Mouse (Mus musculus) gastrocnemius, adult 2 months (tissue): ENCODE data around the gene Cc2d1a. TPM values are rescaled to one million over a fixed set of nuclear protein-coding genes. Genes with fewer than 3 reads are reported as not detected.

Experiments
- DNase-seq: peaks from one replicate; pipeline ENCODE4 v3.0.0; 2022
- H3K27ac ChIP-seq: fragments of 200-600 bp; 2 replicates; pipeline ENCODE4 v1.8.1; 2022; ENCODE audit warnings: mild to moderate bottlenecking
- H3K4me3 ChIP-seq: fragments of 200-600 bp; 2 replicates; pipeline ENCODE4 v1.8.1; 2022; ENCODE audit warnings: mild to moderate bottlenecking, moderate library complexity
- CTCF ChIP-seq: fragments of 200-600 bp; IDR thresholded peaks from 2 replicates; pipeline ENCODE4 v1.8.1; 2022; ENCODE audit warnings: antibody characterized with exemption, mild to moderate bottlenecking, moderate library complexity
- intact Hi-C: fragments of 180-260 bp; cut with DNase I; formaldehyde crosslinking; loops from one replicate; pipeline ENCODE4 v1.15.1; 2025
- long read RNA-seq, 2 experiments: library from polyadenylated mRNA; stranded (forward); transcript quantifications; one replicate each; pipeline ENCODE4 v2.0.0; 2021
- total RNA-seq, 2 experiments: library from RNA; stranded (reverse); gene quantifications; 2 replicates each; pipeline ENCODE4 v1.2.3; 2021

Cc2d1a gene
- 10 to 100 TPM; 16.8 to 18.6 TPM for total RNA-seq
- long read RNA-seq, experiment 1, transcript Cc2d1a-201 (29 exons, 3,471 nt) = major isoform, 11 of 26 reads
- long read RNA-seq, experiment 1, partial matches to known transcripts = 5 of 26 reads
- long read RNA-seq, experiment 1, other reads (novel, unspliced or antisense) = 10 of 26 reads
- long read RNA-seq, experiment 2, transcript Cc2d1a-201 (29 exons, 3,471 nt) = major isoform, 11 of 21 reads
- long read RNA-seq, experiment 2, partial matches to known transcripts = 6 of 21 reads
- long read RNA-seq, experiment 2, other reads (novel, unspliced or antisense) = 4 of 21 reads

GRCm38 (mm10) chr8:84147769-84148530, at the start of gene Cc2d1a, which contains the start of gene 4930432K21Rik:
TSS of gene Cc2d1a (minus strand) at chr8:84147936.
TSS of gene 4930432K21Rik (plus strand) at chr8:84148025.
- H3K4me3 ChIP-seq = peak within 1 kb of the TSS; percentile 97
- peak; percentile 95 for DNase-seq
- H3K27ac ChIP-seq = peak within 1 kb of the TSS; percentile 86
- intact Hi-C loops = no loop called here
- TF ChIP-seq CTCF = no peak

DNA sequence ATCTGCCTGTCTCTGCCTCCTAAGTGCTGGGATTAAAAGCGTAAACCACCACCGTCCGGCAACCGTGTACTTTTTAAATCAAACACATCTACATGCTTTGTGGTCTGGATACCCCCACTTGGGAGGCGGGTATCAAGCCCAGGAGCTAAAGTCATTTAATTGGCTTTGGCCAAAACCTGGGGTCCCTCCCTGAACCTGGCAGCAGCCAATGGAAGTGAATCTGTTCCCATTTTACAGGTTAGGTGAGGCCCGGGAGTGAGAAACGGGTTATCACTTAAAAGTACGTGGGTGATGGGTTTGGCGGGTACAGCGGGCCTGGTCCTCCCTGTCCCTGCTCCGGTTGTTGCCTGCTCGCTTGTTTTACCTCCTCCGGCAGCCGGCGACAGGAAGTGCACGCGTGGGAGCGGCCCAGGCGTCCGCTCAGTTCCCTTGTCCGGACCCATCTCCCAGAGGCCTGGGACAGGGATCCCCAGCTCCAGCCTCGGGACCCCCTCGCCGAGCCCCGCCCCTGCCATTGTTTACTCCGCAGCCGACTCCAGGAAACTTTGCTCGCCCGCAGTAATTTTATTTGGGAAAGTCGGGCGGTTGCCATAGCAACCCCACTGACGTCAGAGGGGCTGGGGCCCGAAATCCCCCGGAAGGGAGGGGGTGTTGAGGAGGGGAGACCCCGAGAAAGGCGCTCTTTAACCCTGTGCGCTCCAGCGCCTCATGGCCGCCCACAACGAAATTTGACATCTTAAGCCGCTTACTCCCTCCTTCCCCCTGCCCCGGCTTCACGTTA, 49.6 kb upstream of the Cc2d1a start:
- intact Hi-C loops = no loop called here
- DNase-seq = peak; percentile 91
- H3K4me3 ChIP-seq = peak overlapping the region; percentile 75
- no peak for TF ChIP-seq CTCF
- peak overlapping the region; percentile 97 for H3K27ac ChIP-seq

DNA sequence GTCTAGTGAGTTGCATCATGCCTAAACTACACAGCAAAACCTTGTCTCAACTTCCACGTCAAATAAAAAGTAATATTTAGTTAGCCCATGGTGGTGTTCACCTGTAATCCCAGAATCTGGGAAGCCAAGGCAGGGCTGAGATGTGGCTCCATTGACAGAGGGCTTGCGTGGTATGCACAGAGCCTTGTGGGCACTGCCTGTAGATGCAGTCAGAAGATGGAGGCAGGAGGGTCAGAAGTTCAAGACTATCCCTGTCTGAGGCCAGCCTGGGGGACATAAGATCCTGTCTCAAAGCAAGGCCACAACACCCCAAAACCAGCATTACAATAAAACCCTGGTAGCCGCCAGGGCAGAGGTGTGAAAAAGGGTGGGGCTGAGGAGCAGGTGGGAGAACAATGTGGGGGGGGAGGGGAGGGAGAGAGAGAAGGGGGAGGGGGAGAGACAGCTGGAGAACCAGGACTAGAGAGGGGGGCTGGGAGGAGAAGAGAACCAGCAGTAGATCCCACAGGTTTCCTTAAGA, 46.5 kb upstream of the Cc2d1a start:
- intact Hi-C loops = no loop called here
- H3K4me3 ChIP-seq = no peak overlapping the region
- no peak overlapping the region for H3K27ac ChIP-seq
- TF ChIP-seq CTCF = no peak
- no peak for DNase-seq

DNA sequence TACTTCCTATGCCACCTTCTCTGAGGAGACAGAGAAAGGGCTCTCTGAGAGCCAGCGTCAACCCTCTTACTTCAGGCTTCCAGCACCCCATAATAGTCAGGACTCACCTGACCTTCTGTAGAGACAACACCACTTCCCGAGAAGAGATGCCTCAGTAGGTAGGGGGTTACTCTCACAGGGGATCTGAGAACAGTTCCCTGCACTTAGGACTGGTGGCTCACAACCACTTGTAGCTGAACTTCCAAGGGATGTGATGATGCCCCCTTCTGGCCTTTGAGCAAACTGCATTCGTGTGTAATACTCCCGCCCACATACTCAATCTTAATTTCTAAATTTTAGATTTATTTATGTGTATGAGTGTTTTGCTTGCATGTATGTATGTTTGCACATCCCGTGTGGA, 45.8 kb upstream of the Cc2d1a start:
- no peak for DNase-seq
- H3K27ac ChIP-seq = peak overlapping the region; percentile 90
- no peak overlapping the region for H3K4me3 ChIP-seq
- intact Hi-C loops = no loop called here
- peak; percentile 40 for TF ChIP-seq CTCF

GRCm38 (mm10) chr8:84193161-84193560, 45.4 kb upstream of the Cc2d1a start:
- H3K27ac ChIP-seq = peak overlapping the region; percentile 90

DNA sequence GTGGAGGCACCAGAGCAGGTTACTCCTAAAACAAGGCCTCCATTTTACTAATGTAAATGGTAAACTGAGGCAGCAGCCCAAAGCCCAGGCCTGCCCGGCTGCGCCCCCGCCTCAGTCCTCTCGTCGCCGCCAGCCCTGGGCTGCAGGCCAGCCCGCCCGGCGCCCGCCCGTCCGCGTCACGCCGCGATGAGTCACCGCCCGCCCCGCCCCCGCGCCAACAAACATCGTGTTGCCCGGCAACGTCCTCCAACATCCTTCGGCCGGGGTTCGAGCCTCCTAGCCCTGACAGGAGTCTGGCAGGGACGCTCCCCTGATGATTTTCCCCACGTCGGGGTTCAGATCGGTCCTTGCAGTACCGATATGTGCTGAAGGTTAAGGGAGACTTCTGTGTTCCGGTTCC, 44.8 kb upstream of the Cc2d1a start:
- Histone ChIP-seq H3K27ac (peak overlapping the region; percentile 90), H3K4me3 (peak overlapping the region; percentile 73)
- peak; percentile 92 for DNase-seq
- intact Hi-C loops = no loop called here
- no peak for TF ChIP-seq CTCF

More at GRCm38 (mm10) chr8:84193161-84193560, 45.4 kb upstream of the Cc2d1a start:
- DNase-seq = no peak
- no peak for TF ChIP-seq CTCF
- intact Hi-C loops = no loop called here
- peak overlapping the region; percentile 73 for H3K4me3 ChIP-seq

DNA sequence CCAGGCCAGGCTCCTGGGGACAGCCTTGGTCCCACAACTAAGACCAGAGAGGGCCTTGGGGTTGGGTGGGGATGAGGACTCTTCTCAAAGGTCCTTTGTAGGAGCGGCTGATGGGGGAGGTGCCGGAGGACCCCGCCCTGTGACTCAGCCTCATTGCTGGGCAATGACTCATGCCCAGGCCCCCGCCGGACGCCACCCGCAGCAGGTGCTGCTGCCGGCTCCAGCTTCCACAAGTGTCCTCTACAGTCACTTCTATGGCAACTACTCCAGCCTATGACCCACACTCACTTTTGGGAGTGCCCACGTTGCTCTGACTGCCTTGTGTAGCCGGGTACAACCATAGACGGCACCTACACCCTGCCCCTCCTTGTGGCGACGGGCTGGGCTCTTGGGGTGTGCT, 44.3 kb upstream of the Cc2d1a start:
- DNase-seq = peak; percentile 89
- Histone ChIP-seq H3K4me3 (peak overlapping the region; percentile 73), H3K27ac (peak overlapping the region; percentile 90)
- intact Hi-C loops = no loop called here
- TF ChIP-seq CTCF = no peak

DNA sequence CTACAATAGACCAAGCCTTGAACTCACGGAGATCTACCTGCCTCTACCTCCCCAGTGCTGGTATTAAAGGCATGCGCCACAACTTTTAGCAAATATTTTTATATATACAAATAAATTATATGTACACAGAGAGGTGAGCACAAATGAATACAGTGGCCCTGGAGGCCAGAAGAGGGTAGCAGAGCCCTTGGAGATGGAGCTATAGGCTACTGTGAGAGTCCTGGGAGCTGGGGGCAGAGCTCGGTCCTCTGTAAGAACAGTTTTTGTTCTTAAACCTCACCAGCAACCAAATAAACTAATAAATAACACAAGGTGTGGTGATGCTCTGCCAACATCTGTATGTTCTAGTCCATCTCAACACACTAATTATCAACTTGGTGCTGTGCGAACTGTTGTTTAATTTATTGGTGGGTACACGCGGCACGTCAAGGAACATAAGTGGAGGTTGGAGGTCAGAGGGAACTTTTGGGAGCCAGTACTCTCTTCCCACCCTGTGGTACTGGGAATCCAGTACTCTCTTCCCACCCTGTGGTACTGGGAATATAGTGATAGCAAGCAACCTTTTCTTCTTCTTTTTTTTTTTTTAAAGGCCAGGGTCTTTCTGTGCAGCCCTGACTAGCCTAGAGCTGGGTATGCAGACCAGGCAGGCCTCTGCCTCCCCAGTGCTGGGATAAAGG, 42.6 kb upstream of the Cc2d1a start:
- intact Hi-C loops = no loop called here
- peak; percentile 45 for TF ChIP-seq CTCF
- no peak for DNase-seq
- Histone ChIP-seq H3K27ac (peak overlapping the region; percentile 90), H3K4me3 (no peak overlapping the region)

DNA sequence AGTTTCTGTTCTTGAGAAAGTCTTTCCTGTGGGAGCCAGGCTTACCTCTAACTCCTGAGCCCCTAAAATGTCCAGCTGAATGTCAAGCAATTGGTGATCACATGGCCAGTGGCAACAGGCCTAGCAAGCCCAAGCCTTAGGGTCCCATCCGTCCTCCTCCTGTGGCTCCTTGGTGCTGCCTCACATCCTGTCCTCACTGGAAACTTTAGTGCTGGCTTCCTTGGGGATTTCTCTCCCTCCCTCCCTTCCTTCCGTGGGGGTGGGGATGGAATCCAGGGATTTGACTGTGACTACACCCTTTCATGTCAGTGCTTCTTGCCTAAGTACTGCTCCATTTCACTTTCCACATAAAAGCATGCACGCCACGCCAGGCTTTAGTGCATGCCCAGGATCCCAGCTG, 41.9 kb upstream of the Cc2d1a start:
- TF ChIP-seq CTCF = no peak
- 0 out of 2 replicates have a peak overlapping the region, but pooled peaks have one; percentile 5 for H3K4me3 ChIP-seq
- intact Hi-C loops = loop anchor here (5.0 kb wide), 2 partner anchors 152 to 168 kb away; no protein-coding TSS in a partner anchor

GRCm38 (mm10) chr8:84188671-84189070, 40.9 kb upstream of the Cc2d1a start:
- TF ChIP-seq CTCF = no peak
- H3K27ac ChIP-seq = peak overlapping the region; percentile 90
- no peak for DNase-seq
- no peak overlapping the region for H3K4me3 ChIP-seq
- intact Hi-C loops = loop anchor here (5.0 kb wide), 2 partner anchors 151 to 169 kb away; no protein-coding TSS in a partner anchor

More for the DNA sequence above, 41.9 kb upstream of the Cc2d1a start:
- peak; percentile 70 for DNase-seq
- peak overlapping the region; percentile 90 for H3K27ac ChIP-seq

DNA sequence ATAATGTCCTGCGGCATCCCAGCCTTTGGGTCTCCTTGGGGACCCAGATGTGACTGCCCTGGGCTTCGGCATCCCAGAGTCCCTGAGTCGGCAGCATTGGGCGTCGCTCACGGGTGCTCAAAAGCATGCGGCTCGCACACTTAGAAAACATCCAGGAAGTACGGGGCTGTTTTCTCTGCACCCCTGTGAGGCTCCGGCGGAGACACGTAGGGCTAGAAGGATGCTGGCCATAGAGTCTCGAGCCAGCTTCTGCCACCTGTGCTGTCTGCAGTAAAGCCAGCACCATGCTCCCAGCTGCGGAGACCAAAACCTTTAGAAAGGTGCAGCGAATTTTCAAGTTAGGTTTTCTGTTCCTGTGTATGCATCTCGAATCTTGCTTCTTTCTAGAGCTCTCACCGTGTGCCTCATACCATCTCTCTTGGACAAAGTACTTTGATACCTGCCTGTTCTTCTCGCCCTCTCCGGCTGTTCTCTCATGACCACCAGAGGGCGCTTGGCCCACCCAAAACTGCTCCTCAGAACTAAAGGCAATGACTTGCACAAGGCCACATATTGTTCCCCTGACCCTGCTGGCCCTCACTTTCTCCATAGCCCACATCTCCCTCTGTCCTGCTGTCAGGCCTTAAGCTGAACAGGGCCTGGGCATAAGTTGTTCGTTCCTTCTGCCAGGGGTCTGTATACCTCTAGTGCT, 39.5 kb upstream of the Cc2d1a start:
- Histone ChIP-seq H3K4me3 (peak overlapping the region; percentile 73), H3K27ac (peak overlapping the region; percentile 90)
- intact Hi-C loops = loop anchor here (2.0 to 5.0 kb wide), 3 partner anchors 98 to 170 kb away; no protein-coding TSS in a partner anchor
- DNase-seq = peak; percentile 68
- peak; percentile 84 for TF ChIP-seq CTCF
